Mouse (Mus musculus): ENCODE results near the gene Lrrc10b. TPM values are rescaled to one million over a fixed set of nuclear protein-coding genes. Genes with fewer than 3 reads are reported as not detected.

Gene Lrrc10b
- polyA plus RNA-seq (2015; fragmentation: Nextera tagmentation; extraction: Ambion mirVana), result 0.56 and 0.62 TPM in 2 replicates

DNA sequence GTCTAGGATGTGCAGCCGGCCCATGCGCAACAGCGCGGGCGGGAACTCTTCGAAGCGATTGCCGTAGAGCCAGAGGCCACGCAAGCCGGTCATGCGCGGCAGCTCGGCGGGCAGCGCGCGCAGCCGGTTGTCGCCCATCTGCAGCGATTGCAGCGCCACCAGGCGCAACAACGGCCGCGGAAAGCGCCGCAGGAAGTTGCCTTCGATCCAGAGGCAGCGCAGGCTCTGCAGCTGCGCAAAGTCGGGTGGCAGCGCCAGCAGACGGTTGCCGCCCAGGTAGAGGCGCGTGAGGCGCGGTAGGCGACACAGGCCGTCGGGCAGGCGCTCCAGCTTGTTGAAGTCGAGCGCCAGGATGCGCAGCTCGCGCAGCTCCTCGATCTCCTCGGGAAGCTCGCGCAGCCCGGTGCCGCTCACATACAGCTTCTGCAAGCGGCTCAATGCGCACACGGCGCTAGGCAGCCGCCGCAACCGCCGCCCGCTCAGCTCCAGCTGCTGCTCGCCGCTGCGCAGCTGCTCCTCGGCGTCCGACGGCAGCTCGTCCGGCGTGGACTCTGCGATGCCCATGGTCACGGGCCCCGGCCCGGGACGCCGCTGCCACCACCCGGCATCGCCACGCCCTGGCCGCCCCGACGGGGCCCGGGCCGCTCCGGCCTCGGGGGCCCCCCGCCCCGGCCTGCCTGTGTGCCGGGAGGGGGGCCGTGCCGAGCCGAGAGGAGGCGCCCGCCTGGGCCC lies at the start of gene Lrrc10b:
TSS of gene Lrrc10b (minus strand) at position 722 of the 732 bp plus-strand sequence.
- no peak within 1 kb of the TSS for H3K27ac ChIP-seq
- H3K4me3 ChIP-seq (replicated peaks), result peak within 1 kb of the TSS; percentile 56
- peak within 1 kb of the TSS; percentile 41 for H3K9ac ChIP-seq
- H3K4me2 ChIP-seq (replicated peaks), result peak within 1 kb of the TSS; percentile 96
- peak; percentile 73 for ATAC-seq
- WGBS, result under 1% methylated on average over 88 of the region's 96 CpGs
- peaks cover 20% of the 10 kb centered on the region for H3K4me1 ChIP-seq (replicated peaks)
- H3K9me3 ChIP-seq, result no peaks in the 10 kb centered on the region
- peaks cover 85% of the 10 kb centered on the region for H3K27me3 ChIP-seq (replicated peaks)
- H3K36me3 ChIP-seq, result no peaks in the 10 kb centered on the region

- Histone ChIP-seq H3K9me3 (no peaks in the 10 kb centered on the region), H3K4me1 (replicated peaks) (no peaks in the 10 kb centered on the region), H3K27me3 (replicated peaks) (no peaks in the 10 kb centered on the region), H3K9ac (no peak overlapping the region), H3K4me2 (replicated peaks) (no peak overlapping the region), H3K36me3 (peaks cover 10% of the 10 kb centered on the region; the same call in 1 of the 2 replicates), H3K4me3 (replicated peaks) (no peak overlapping the region), H3K27ac (no peak overlapping the region)
- 9% methylated on average over 4 of the region's 4 CpGs for WGBS
- ATAC-seq, result peak; percentile 77
These were observed 45.3 kb upstream of the Lrrc10b start for GRCm38 (mm10) chr19:10502571-10502970.

DNA sequence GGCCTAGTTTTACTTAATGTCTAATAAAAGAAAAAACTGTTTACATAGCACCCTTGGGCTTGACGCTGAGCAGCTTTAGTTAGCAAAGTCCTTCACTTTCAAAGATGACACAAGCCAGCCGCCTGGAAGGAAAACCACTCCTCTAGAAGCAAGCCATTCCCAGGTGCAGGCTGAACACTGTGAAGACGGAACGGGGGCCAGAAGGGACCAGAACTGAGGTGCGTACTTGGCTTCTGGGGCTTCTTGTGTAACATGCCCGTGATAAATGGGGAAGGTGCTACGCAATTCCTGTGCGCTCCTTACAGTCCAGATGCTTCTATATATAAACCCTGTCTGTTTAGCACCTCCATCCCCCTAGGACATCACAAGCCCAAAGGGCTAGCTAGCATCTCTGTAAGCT lies 43.3 kb upstream of the Lrrc10b start:
- Histone ChIP-seq H3K9me3 (no peaks in the 10 kb centered on the region), H3K9ac (no peak overlapping the region), H3K4me2 (replicated peaks) (no peak overlapping the region), H3K27me3 (replicated peaks) (no peaks in the 10 kb centered on the region), H3K4me1 (replicated peaks) (no peaks in the 10 kb centered on the region), H3K36me3 (peaks cover 8% of the 10 kb centered on the region; the same call in 1 of the 2 replicates), H3K27ac (no peak overlapping the region), H3K4me3 (replicated peaks) (no peak overlapping the region)
- 64% methylated on average over 8 of the region's 8 CpGs for WGBS
- 0 out of 2 replicates have a peak, but pooled peaks have one; percentile 11 for ATAC-seq

GRCm38 (mm10) chr19:10497512-10498160 lies 40.4 kb upstream of the Lrrc10b start:
- no peaks in the 10 kb centered on the region for H3K9me3 ChIP-seq
- no peak overlapping the region for H3K4me2 ChIP-seq (replicated peaks)
- H3K4me3 ChIP-seq (replicated peaks), result no peak overlapping the region
- no peak overlapping the region for H3K27ac ChIP-seq
- H3K4me1 ChIP-seq (replicated peaks), result 0 out of 2 replicates have a peak, but pooled peaks cover 1% of the 10 kb centered on the region
- H3K9ac ChIP-seq, result no peak overlapping the region
- H3K27me3 ChIP-seq (replicated peaks), result no peaks in the 10 kb centered on the region
- 53% methylated on average over 8 of the region's 8 CpGs for WGBS
- ATAC-seq, result no peak
- peaks cover 8% of the 10 kb centered on the region; the same call in 1 of the 2 replicates for H3K36me3 ChIP-seq

DNA sequence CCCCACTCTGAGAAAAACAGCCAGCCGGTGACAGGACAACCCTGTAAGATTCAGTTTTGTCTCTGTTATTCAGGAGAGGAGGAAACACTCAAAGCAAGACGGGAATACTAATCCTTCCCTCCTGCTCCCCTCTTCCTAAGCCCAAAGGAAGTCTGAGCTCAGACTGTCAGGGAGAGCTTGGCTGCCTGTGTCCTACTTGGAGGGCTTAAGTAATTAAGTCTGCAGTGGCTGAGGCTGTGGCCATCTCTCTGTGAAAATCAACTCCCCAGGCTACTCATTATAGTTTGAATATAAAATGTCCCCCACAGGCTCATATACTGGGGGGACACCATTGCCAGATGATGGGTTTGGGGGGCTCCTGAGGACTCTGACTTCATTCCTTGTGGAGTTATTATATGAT lies 39.7 kb upstream of the Lrrc10b start:
- H3K9ac ChIP-seq, result no peak overlapping the region
- H3K4me1 ChIP-seq (replicated peaks), result 0 out of 2 replicates have a peak, but pooled peaks cover 5% of the 10 kb centered on the region
- no peaks in the 10 kb centered on the region for H3K27me3 ChIP-seq (replicated peaks)
- H3K27ac ChIP-seq, result no peak overlapping the region
- WGBS, result 60% methylated on average over 2 of the region's 2 CpGs
- H3K4me3 ChIP-seq (replicated peaks), result no peak overlapping the region
- no peaks in the 10 kb centered on the region for H3K9me3 ChIP-seq
- no peak for ATAC-seq
- H3K36me3 ChIP-seq, result peaks cover 8% of the 10 kb centered on the region; the same call in 1 of the 2 replicates
- no peak overlapping the region for H3K4me2 ChIP-seq (replicated peaks)

DNA sequence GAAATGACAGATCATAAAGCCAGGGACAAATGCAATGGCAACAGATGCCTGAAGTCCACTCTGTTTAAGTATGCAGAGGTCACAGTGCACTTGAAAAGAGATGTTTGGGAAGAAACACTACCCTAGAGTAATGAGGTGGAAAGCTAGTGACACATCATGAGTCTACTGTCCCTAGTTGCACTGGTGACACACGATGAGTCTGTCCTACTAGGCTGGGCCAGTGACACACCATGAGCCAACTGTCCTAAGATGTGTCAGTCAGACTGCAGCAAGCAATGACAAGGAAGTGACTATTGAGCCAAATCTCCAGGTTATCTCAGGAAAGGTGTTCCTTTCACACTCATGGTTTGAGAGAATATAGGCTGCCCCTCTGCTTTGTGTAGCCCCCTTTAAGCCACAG lies 38.4 kb upstream of the Lrrc10b start:
- ATAC-seq, result no peak
- Histone ChIP-seq H3K4me1 (replicated peaks) (0 out of 2 replicates have a peak, but pooled peaks cover 5% of the 10 kb centered on the region), H3K36me3 (no peaks in the 10 kb centered on the region), H3K9me3 (no peaks in the 10 kb centered on the region), H3K4me3 (replicated peaks) (no peak overlapping the region), H3K27ac (no peak overlapping the region), H3K9ac (no peak overlapping the region), H3K27me3 (replicated peaks) (no peaks in the 10 kb centered on the region), H3K4me2 (replicated peaks) (no peak overlapping the region)
- 96% methylated on average over 1 of the region's 1 CpGs for WGBS

DNA sequence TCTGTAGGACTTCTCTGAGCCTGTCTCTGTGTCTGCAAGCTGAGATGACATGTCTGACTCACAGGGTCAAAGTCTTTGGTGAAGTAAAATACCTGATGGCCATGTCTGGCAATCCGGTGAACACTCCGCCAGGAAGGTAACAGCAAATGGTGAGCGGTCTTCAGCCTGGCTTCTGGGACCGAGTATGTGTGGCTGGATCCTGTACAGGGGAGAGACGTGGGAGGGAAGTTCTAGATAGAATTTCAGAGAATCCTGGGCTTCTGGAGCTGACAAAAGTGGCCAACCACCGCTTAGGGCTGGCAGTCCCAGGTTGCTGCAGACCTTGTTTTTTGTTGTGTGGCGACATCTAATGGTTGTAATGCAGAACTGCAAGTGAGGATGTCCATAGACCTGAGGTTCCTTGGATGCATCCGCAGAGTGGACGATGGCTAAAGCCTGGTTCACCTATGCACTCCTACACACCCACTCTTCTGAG lies 29.0 kb upstream of the Lrrc10b start:
- H3K4me2 ChIP-seq (replicated peaks), result peak overlapping the region; percentile 48
- no peaks in the 10 kb centered on the region for H3K9me3 ChIP-seq
- peaks cover 6% of the 10 kb centered on the region; the same call in 1 of the 2 replicates for H3K4me1 ChIP-seq (replicated peaks)
- no peaks in the 10 kb centered on the region for H3K36me3 ChIP-seq
- H3K4me3 ChIP-seq (replicated peaks), result no peak overlapping the region
- 20% methylated on average over 9 of the region's 9 CpGs for WGBS
- H3K27me3 ChIP-seq (replicated peaks), result no peaks in the 10 kb centered on the region
- H3K9ac ChIP-seq, result no peak overlapping the region
- H3K27ac ChIP-seq, result no peak overlapping the region
- ATAC-seq, result peak; percentile 77

GRCm38 (mm10) chr19:10482703-10483102 lies 25.4 kb upstream of the Lrrc10b start, which contains the start of gene Ppp1r32:
Ppp1r32 (minus strand) TSS chr19:10482928.
- ATAC-seq, result peak; percentile 57
- no peaks in the 10 kb centered on the region for H3K27me3 ChIP-seq (replicated peaks)
- H3K4me2 ChIP-seq (replicated peaks), result no peak within 1 kb of the TSS
- H3K27ac ChIP-seq, result no peak within 1 kb of the TSS
- no peaks in the 10 kb centered on the region for H3K9me3 ChIP-seq
- H3K9ac ChIP-seq, result no peak within 1 kb of the TSS
- WGBS, result 36% methylated on average over 6 of the region's 6 CpGs
- H3K4me3 ChIP-seq (replicated peaks), result no peak within 1 kb of the TSS
- H3K4me1 ChIP-seq (replicated peaks), result peaks cover 6% of the 10 kb centered on the region; the same call in 1 of the 2 replicates
- H3K36me3 ChIP-seq, result no peaks in the 10 kb centered on the region

GRCm38 (mm10) chr19:10479541-10479940 lies 22.3 kb upstream of the Lrrc10b start:
- no peaks in the 10 kb centered on the region for H3K36me3 ChIP-seq
- peak; percentile 86 for ATAC-seq
- no peak overlapping the region for H3K4me2 ChIP-seq (replicated peaks)
- no peaks in the 10 kb centered on the region for H3K9me3 ChIP-seq
- H3K4me3 ChIP-seq (replicated peaks), result no peak overlapping the region
- 48% methylated on average over 4 of the region's 4 CpGs for WGBS
- H3K27me3 ChIP-seq (replicated peaks), result no peaks in the 10 kb centered on the region
- no peak overlapping the region for H3K27ac ChIP-seq
- H3K4me1 ChIP-seq (replicated peaks), result peaks cover 6% of the 10 kb centered on the region; the same call in 1 of the 2 replicates
- H3K9ac ChIP-seq, result no peak overlapping the region

GRCm38 (mm10) chr19:10473779-10474178 lies 16.5 kb upstream of the Lrrc10b start:
- 0 out of 2 replicates have a peak, but pooled peaks cover 5% of the 10 kb centered on the region for H3K4me1 ChIP-seq (replicated peaks)
- H3K4me3 ChIP-seq (replicated peaks), result no peak overlapping the region
- H3K9me3 ChIP-seq, result no peaks in the 10 kb centered on the region
- 21% methylated on average over 6 of the region's 6 CpGs for WGBS
- H3K27ac ChIP-seq, result no peak overlapping the region
- H3K4me2 ChIP-seq (replicated peaks), result no peak overlapping the region
- H3K27me3 ChIP-seq (replicated peaks), result 0 out of 2 replicates have a peak, but pooled peaks cover 4% of the 10 kb centered on the region
- ATAC-seq, result no peak
- H3K36me3 ChIP-seq, result no peaks in the 10 kb centered on the region
- H3K9ac ChIP-seq, result no peak overlapping the region

DNA sequence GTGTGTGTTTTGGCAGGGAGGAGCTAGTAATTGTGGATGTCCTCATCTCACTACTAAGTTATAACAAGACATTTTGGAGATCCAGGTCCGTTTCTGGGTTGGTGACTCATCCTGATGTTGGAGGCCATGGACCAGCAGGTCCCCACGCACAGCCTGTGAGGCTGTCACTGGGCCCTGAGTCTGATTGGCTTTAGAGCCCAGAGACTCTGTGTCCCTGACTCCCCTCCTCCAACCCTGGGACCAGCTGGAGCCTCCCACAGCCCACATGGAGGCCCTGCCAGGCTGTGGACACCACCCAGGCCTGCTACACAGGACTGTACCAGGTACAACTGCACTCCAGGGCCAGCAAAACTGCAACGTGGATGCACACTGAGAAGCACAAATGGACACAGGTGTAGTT lies 15.7 kb upstream of the Lrrc10b start:
- no peak overlapping the region for H3K9ac ChIP-seq
- H3K4me1 ChIP-seq (replicated peaks), result 0 out of 2 replicates have a peak, but pooled peaks cover 5% of the 10 kb centered on the region
- no peak overlapping the region for H3K4me2 ChIP-seq (replicated peaks)
- WGBS, result 79% methylated on average over 3 of the region's 3 CpGs
- H3K27ac ChIP-seq, result no peak overlapping the region
- 0 out of 2 replicates have a peak, but pooled peaks cover 4% of the 10 kb centered on the region for H3K27me3 ChIP-seq (replicated peaks)
- H3K9me3 ChIP-seq, result no peaks in the 10 kb centered on the region
- ATAC-seq, result no peak
- no peaks in the 10 kb centered on the region for H3K36me3 ChIP-seq
- H3K4me3 ChIP-seq (replicated peaks), result no peak overlapping the region

GRCm38 (mm10) chr19:10469171-10469658 lies 11.9 kb upstream of the Lrrc10b start:
- no peak overlapping the region for H3K27ac ChIP-seq
- 41% methylated on average over 8 of the region's 8 CpGs for WGBS
- peak; percentile 23; the same call in 1 of the 2 replicates for ATAC-seq
- 0 out of 2 replicates have a peak, but pooled peaks cover 5% of the 10 kb centered on the region for H3K4me1 ChIP-seq (replicated peaks)
- H3K27me3 ChIP-seq (replicated peaks), result 0 out of 2 replicates have a peak, but pooled peaks cover 4% of the 10 kb centered on the region
- no peak overlapping the region for H3K9ac ChIP-seq
- H3K36me3 ChIP-seq, result no peaks in the 10 kb centered on the region
- no peak overlapping the region for H3K4me2 ChIP-seq (replicated peaks)
- H3K9me3 ChIP-seq, result no peaks in the 10 kb centered on the region
- no peak overlapping the region for H3K4me3 ChIP-seq (replicated peaks)

All from intestine, embryonic 15.5 days (tissue).